Mouse (Mus musculus) cortical plate, adult 2 months (tissue): Measurements from ENCODE around the gene R3hdm2.

Experiments
- CTCF ChIP-seq: fragments of 200-500 bp; IDR thresholded peaks from 2 replicates; pipeline ENCODE4 v1.5.1; 2011; ENCODE audit warnings: mild to moderate bottlenecking, control low read depth, low read length; ENCODE audit not compliant: insufficient read depth; ENCODE audit errors: extremely low read depth
- POLR2A ChIP-seq: fragments of 200-500 bp; IDR thresholded peaks from 2 replicates; pipeline ENCODE4 v1.6.1; 2011; ENCODE audit warnings: mild to moderate bottlenecking, low read length, control low read depth; ENCODE audit not compliant: insufficient read depth; ENCODE audit errors: extremely low read depth

- TF ChIP-seq POLR2A: no peak
- TF ChIP-seq CTCF: no peak
Observed at GRCm38 (mm10) chr10:127360714-127361113, 19.4 kb upstream of the R3hdm2 start.
